Mouse (Mus musculus) lung, postnatal 0 days (tissue): ENCODE measurements around the gene 1700034J05Rik.

Experiments used
- CTCF ChIP-seq: IDR thresholded peaks from 2 replicates; pipeline ENCODE4 v1.5.1; 2016; ENCODE audit warnings: antibody characterized with exemption, mild to moderate bottlenecking
- EP300 ChIP-seq: IDR thresholded peaks from 2 replicates; pipeline ENCODE4 v1.6.1; 2016; ENCODE audit warnings: antibody characterized with exemption, mild to moderate bottlenecking, control low read depth

GRCm38 (mm10) chr6:146950454-146950832 is 3.8 kb downstream of the 1700034J05Rik start:
- TF ChIP-seq CTCF (no peak), EP300 (no peak)
